Mouse (Mus musculus): ENCODE results near the gene Gm20388. TPM values are rescaled to one million over a fixed set of nuclear protein-coding genes. Genes with fewer than 3 reads are reported as not detected.

Gene Gm20388
- polyA plus RNA-seq, 1 experiment, result 23.9 TPM

- H3K4me1 ChIP-seq (ENCODE audit: control insufficient read depth, insufficient read depth, low read length), result no peaks in the 10 kb centered on the region; the same call in 1 of the 2 replicates
- TF ChIP-seq CTCF (IDR thresholded peaks at IDR 0.05; ENCODE audit: extremely low read depth, insufficient read depth, low read length), result no peak
- no peak for TF ChIP-seq POLR2A (IDR thresholded peaks at IDR 0.05; ENCODE audit: extremely low read depth, insufficient read depth, low read length)
- H3K27ac ChIP-seq (ENCODE audit: insufficient read depth, low read length), result no peak overlapping the region
- H3K4me3 ChIP-seq (ENCODE audit: insufficient read depth, low read length), result no peak overlapping the region
Observed at GRCm38 (mm10) chr8:122039452-122039851, 2128.8 kb downstream of the Gm20388 start.

- Histone ChIP-seq H3K4me3 (ENCODE audit: insufficient read depth, low read length) (no peak overlapping the region), H3K27ac (ENCODE audit: insufficient read depth, low read length) (no peak overlapping the region), H3K4me1 (ENCODE audit: control insufficient read depth, insufficient read depth, low read length) (no peaks in the 10 kb centered on the region)
- TF ChIP-seq POLR2A (IDR thresholded peaks at IDR 0.05; ENCODE audit: extremely low read depth, insufficient read depth, low read length) (no peak), CTCF (IDR thresholded peaks at IDR 0.05; ENCODE audit: extremely low read depth, insufficient read depth, low read length) (peak; percentile 14; the same call in 1 of the 2 replicates)
Observed at GRCm38 (mm10) chr8:122047206-122047870, 2136.7 kb downstream of the Gm20388 start.

- no peak overlapping the region for H3K27ac ChIP-seq (ENCODE audit: insufficient read depth, low read length)
- no peaks in the 10 kb centered on the region for H3K4me1 ChIP-seq (ENCODE audit: control insufficient read depth, insufficient read depth, low read length)
- no peak for TF ChIP-seq POLR2A (IDR thresholded peaks at IDR 0.05; ENCODE audit: extremely low read depth, insufficient read depth, low read length)
- TF ChIP-seq CTCF (IDR thresholded peaks at IDR 0.05; ENCODE audit: extremely low read depth, insufficient read depth, low read length), result no peak
- no peak overlapping the region for H3K4me3 ChIP-seq (ENCODE audit: insufficient read depth, low read length)
Observed at GRCm38 (mm10) chr8:122049266-122049665, 2138.6 kb downstream of the Gm20388 start.

- Histone ChIP-seq H3K4me3 (ENCODE audit: insufficient read depth, low read length) (no peak overlapping the region), H3K27ac (ENCODE audit: insufficient read depth, low read length) (no peak overlapping the region), H3K4me1 (ENCODE audit: control insufficient read depth, insufficient read depth, low read length) (no peaks in the 10 kb centered on the region)
- TF ChIP-seq CTCF (IDR thresholded peaks at IDR 0.05; ENCODE audit: extremely low read depth, insufficient read depth, low read length), result no peak
Observed at GRCm38 (mm10) chr8:122049923-122050322, 2139.3 kb downstream of the Gm20388 start.

GRCm38 (mm10) chr8:122050620-122051019 is 2140.0 kb downstream of the Gm20388 start:
- Histone ChIP-seq H3K4me1 (ENCODE audit: control insufficient read depth, insufficient read depth, low read length) (no peaks in the 10 kb centered on the region), H3K4me3 (ENCODE audit: insufficient read depth, low read length) (no peak overlapping the region), H3K27ac (ENCODE audit: insufficient read depth, low read length) (no peak overlapping the region)
- TF ChIP-seq CTCF (IDR thresholded peaks at IDR 0.05; ENCODE audit: extremely low read depth, insufficient read depth, low read length) (no peak), POLR2A (IDR thresholded peaks at IDR 0.05; ENCODE audit: extremely low read depth, insufficient read depth, low read length) (no peak)

- no peak overlapping the region for H3K27ac ChIP-seq (ENCODE audit: insufficient read depth, low read length)
- H3K4me1 ChIP-seq (ENCODE audit: control insufficient read depth, insufficient read depth, low read length), result peaks cover 2% of the 10 kb centered on the region
- TF ChIP-seq CTCF (IDR thresholded peaks at IDR 0.05; ENCODE audit: extremely low read depth, insufficient read depth, low read length) (no peak), POLR2A (IDR thresholded peaks at IDR 0.05; ENCODE audit: extremely low read depth, insufficient read depth, low read length) (no peak)
- H3K4me3 ChIP-seq (ENCODE audit: insufficient read depth, low read length), result no peak overlapping the region
Observed at GRCm38 (mm10) chr8:122055321-122055720, 2144.7 kb downstream of the Gm20388 start.

GRCm38 (mm10) chr8:122056113-122056512 is 2145.5 kb downstream of the Gm20388 start:
- TF ChIP-seq CTCF (IDR thresholded peaks at IDR 0.05; ENCODE audit: extremely low read depth, insufficient read depth, low read length) (no peak), POLR2A (IDR thresholded peaks at IDR 0.05; ENCODE audit: extremely low read depth, insufficient read depth, low read length) (no peak)
- no peak overlapping the region for H3K27ac ChIP-seq (ENCODE audit: insufficient read depth, low read length)
- H3K4me1 ChIP-seq (ENCODE audit: control insufficient read depth, insufficient read depth, low read length), result peaks cover 2% of the 10 kb centered on the region
- no peak overlapping the region for H3K4me3 ChIP-seq (ENCODE audit: insufficient read depth, low read length)

GRCm38 (mm10) chr8:122056882-122057281 is 2146.2 kb downstream of the Gm20388 start:
- peaks cover 2% of the 10 kb centered on the region for H3K4me1 ChIP-seq (ENCODE audit: control insufficient read depth, insufficient read depth, low read length)
- no peak overlapping the region for H3K27ac ChIP-seq (ENCODE audit: insufficient read depth, low read length)
- no peak overlapping the region for H3K4me3 ChIP-seq (ENCODE audit: insufficient read depth, low read length)
- TF ChIP-seq CTCF (IDR thresholded peaks at IDR 0.05; ENCODE audit: extremely low read depth, insufficient read depth, low read length) (no peak), POLR2A (IDR thresholded peaks at IDR 0.05; ENCODE audit: extremely low read depth, insufficient read depth, low read length) (no peak)

- TF ChIP-seq POLR2A (IDR thresholded peaks at IDR 0.05; ENCODE audit: extremely low read depth, insufficient read depth, low read length), result no peak
- no peak for TF ChIP-seq CTCF (IDR thresholded peaks at IDR 0.05; ENCODE audit: extremely low read depth, insufficient read depth, low read length)
- H3K4me3 ChIP-seq (ENCODE audit: insufficient read depth, low read length), result no peak overlapping the region
- peaks cover 2% of the 10 kb centered on the region for H3K4me1 ChIP-seq (ENCODE audit: control insufficient read depth, insufficient read depth, low read length)
- no peak overlapping the region for H3K27ac ChIP-seq (ENCODE audit: insufficient read depth, low read length)
Observed at GRCm38 (mm10) chr8:122058510-122058909, 2147.9 kb downstream of the Gm20388 start.

- Histone ChIP-seq H3K27ac (ENCODE audit: insufficient read depth, low read length) (no peak overlapping the region), H3K4me3 (ENCODE audit: insufficient read depth, low read length) (no peak overlapping the region), H3K4me1 (ENCODE audit: control insufficient read depth, insufficient read depth, low read length) (peaks cover 2% of the 10 kb centered on the region)
- TF ChIP-seq CTCF (IDR thresholded peaks at IDR 0.05; ENCODE audit: extremely low read depth, insufficient read depth, low read length), result no peak
- no peak for TF ChIP-seq POLR2A (IDR thresholded peaks at IDR 0.05; ENCODE audit: extremely low read depth, insufficient read depth, low read length)
Observed at GRCm38 (mm10) chr8:122058951-122059350, 2148.3 kb downstream of the Gm20388 start.

All from cortical plate, adult 2 months (tissue).